Mouse (Mus musculus) C2C12 (cell line): ENCODE results near the gene Itga10.

ENCODE experiments used
- CEBPB ChIP-seq: IDR thresholded peaks from one replicate; pipeline ENCODE4 v1.6.1; 2011; ENCODE audit warnings: low read depth, mild to moderate bottlenecking, control low read depth, moderate library complexity
- CTCF ChIP-seq: IDR thresholded peaks from one replicate; pipeline ENCODE4 v1.5.1; 2011; ENCODE audit not compliant: control insufficient read depth, insufficient read depth, insufficient read length
- MAX ChIP-seq: IDR thresholded peaks from one replicate; pipeline ENCODE4 v1.6.1; 2011; ENCODE audit warnings: mild to moderate bottlenecking, control low read depth

- TF ChIP-seq CTCF = no peak
- TF ChIP-seq MAX = no peak
- no peak for TF ChIP-seq CEBPB
Observed at GRCm38 (mm10) chr3:96683496-96683895, 38.1 kb downstream of the Itga10 start.
